Mouse (Mus musculus) embryonic facial prominence, embryonic 15.5 days (tissue): ENCODE measurements around the gene Prune2. TPM values are rescaled to one million over a fixed set of nuclear protein-coding genes. Genes with fewer than 3 reads are reported as not detected.

ENCODE experiments used
- ATAC-seq: fragments of 200-750 bp; cut with Nextera tagmentation; 2 replicates; pipeline ENCODE4 v1.8.0; 2017; ENCODE audit warnings: low read depth, moderate TSS enrichment; ENCODE audit not compliant: insufficient number of reproducible peaks, low FRiP score, low TSS enrichment
- H3K27ac ChIP-seq: fragments of 300-500 bp; sonication (generic); replicated peaks from 2 replicates; pipeline ENCODE4 v1.5.1; 2015; ENCODE audit warnings: mild to moderate bottlenecking, inconsistent platforms
- H3K27me3 ChIP-seq: fragments of 300-500 bp; sonication (generic); 2 replicates; pipeline ENCODE4 v1.6.1; 2015; ENCODE audit warnings: inconsistent platforms
- H3K36me3 ChIP-seq: fragments of 300-500 bp; sonication (generic); 2 replicates; pipeline ENCODE4 v1.6.1; 2015; ENCODE audit warnings: mild to moderate bottlenecking, inconsistent platforms
- H3K4me1 ChIP-seq: fragments of 300-500 bp; sonication (generic); 2 replicates; pipeline ENCODE4 v1.6.1; 2015; ENCODE audit warnings: inconsistent platforms
- H3K4me2 ChIP-seq: fragments of 300-500 bp; sonication (generic); replicated peaks from 2 replicates; pipeline ENCODE4 v1.6.1; 2015; ENCODE audit warnings: mild to moderate bottlenecking, inconsistent platforms
- H3K4me3 ChIP-seq: fragments of 300-500 bp; sonication (generic); replicated peaks from 2 replicates; pipeline ENCODE4 v1.5.1; 2015; ENCODE audit warnings: mild to moderate bottlenecking, inconsistent platforms
- H3K9ac ChIP-seq: fragments of 300-500 bp; sonication (generic); 2 replicates; pipeline ENCODE4 v1.6.1; 2015; ENCODE audit warnings: inconsistent platforms
- H3K9me3 ChIP-seq: fragments of 300-500 bp; sonication (generic); replicated peaks from 2 replicates; pipeline ENCODE4 v1.6.1; 2016; ENCODE audit warnings: inconsistent platforms
- WGBS: fragments of 180-500 bp; shearing (Covaris S2); methylation state at CpG from one replicate; pipeline ENCODE4 v1.1.7; 2015; 5-methylcytosine and 5-hydroxymethylcytosine counted together
- polyA plus RNA-seq: library from polyadenylated mRNA; unstranded; fragments of >200 nt; fragmentation: Nextera tagmentation; extraction: Ambion mirVana; gene quantifications from 2 replicates; pipeline ENCODE4 v1.2.1, GENCODE M21; 2015

The Prune2 gene
- polyA plus RNA-seq, 1 experiment from 2014 or later: 4.0 TPM

GRCm38 (mm10) chr19:17242962-17243361 lies 287.0 kb downstream of the Prune2 start:
- no peak overlapping the region for H3K9ac ChIP-seq
- 50% methylated on average over 5 of the region's 5 CpGs for WGBS
- H3K27ac ChIP-seq: no peak overlapping the region
- no peak overlapping the region for H3K4me2 ChIP-seq
- no peaks in the 10 kb centered on the region for H3K36me3 ChIP-seq
- H3K27me3 ChIP-seq: no peaks in the 10 kb centered on the region
- H3K9me3 ChIP-seq: no peaks in the 10 kb centered on the region
- no peaks in the 10 kb centered on the region for H3K4me1 ChIP-seq
- no peak for ATAC-seq
- H3K4me3 ChIP-seq: no peak overlapping the region

DNA sequence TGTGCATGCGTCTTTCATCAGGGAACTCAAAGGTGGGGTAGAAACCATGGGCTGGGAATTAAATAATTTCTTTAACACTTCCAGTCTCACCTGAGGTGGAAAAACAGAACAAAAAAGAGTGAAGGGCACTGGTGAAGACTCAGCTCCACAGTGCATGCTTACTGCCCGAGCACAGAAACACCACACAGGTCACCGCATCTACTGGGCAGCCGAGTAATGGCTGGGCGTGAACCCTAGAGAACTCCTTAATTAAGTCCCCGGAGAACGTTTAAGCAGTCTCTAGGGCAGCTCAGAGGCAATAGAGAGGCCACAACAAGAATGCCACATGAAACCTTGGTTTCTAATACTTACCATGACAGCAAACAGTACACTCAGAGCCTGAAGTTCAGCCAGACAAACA lies 288.6 kb downstream of the Prune2 start:
- Histone ChIP-seq H3K9ac (no peak overlapping the region), H3K27ac (no peak overlapping the region), H3K4me2 (no peak overlapping the region), H3K4me1 (no peaks in the 10 kb centered on the region), H3K27me3 (no peaks in the 10 kb centered on the region), H3K9me3 (no peaks in the 10 kb centered on the region), H3K36me3 (no peaks in the 10 kb centered on the region), H3K4me3 (no peak overlapping the region)
- 62% methylated on average over 7 of the region's 7 CpGs for WGBS
- no peak for ATAC-seq

DNA sequence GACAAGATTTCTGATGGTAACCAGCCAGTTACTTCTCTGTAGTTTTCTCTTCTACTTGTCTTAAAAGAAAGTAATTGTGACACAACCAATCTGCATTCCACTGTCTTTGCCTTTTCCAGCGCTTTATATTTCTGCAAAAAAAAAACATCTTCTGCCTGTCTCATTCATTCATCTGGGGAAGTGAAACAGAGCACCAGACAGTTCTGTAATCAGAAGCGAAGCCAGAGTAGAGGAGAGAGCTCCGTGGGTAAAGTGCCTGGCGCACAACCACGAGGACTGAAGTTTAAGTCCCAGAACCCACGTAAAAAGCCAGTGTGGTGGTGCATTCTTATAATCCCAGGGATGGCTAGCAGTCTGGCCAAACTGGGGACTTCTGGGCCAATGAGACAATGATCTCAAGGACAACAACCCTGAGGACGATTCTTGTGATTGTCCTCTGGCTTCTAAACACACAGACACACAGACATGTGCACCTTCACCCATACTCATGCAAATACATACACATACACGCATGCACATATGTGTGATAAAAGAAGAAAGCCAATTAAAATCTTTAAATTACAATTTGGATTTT lies 291.5 kb downstream of the Prune2 start:
- Histone ChIP-seq H3K4me2 (no peak overlapping the region), H3K36me3 (no peaks in the 10 kb centered on the region), H3K4me1 (no peaks in the 10 kb centered on the region), H3K9me3 (no peaks in the 10 kb centered on the region), H3K9ac (no peak overlapping the region), H3K27ac (no peak overlapping the region), H3K4me3 (no peak overlapping the region), H3K27me3 (no peaks in the 10 kb centered on the region)
- 75% methylated on average over 8 of the region's 8 CpGs for WGBS
- no peak for ATAC-seq

- Histone ChIP-seq H3K4me1 (no peaks in the 10 kb centered on the region), H3K4me2 (no peak overlapping the region), H3K4me3 (no peak overlapping the region), H3K9ac (no peak overlapping the region), H3K9me3 (no peaks in the 10 kb centered on the region), H3K27me3 (no peaks in the 10 kb centered on the region), H3K27ac (no peak overlapping the region), H3K36me3 (no peaks in the 10 kb centered on the region)
- 67% methylated on average over 9 of the region's 9 CpGs for WGBS
- ATAC-seq: no peak
Observed at GRCm38 (mm10) chr19:17249691-17250090, 293.8 kb downstream of the Prune2 start.

DNA sequence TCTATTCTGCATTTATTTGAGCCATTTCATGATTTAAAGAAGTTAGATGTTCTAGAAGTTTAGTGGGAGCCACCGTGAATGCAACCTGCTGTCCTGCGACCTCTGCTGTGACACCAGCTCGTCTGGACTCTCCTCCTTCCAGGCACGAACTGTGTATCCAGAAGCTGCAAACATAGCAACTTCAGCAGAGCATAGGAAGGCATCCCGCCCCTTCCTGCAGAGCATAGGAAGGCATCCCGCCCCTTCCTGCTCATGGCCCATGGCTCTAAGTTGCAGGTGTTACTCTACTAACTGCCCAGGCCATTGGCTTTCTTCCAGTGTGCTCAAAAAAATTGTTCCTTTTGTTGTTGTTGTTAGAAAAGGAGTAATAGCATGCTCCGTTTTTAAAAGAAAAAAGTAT lies 294.9 kb downstream of the Prune2 start:
- ATAC-seq: no peak
- Histone ChIP-seq H3K27ac (no peak overlapping the region), H3K4me2 (no peak overlapping the region), H3K27me3 (no peaks in the 10 kb centered on the region), H3K9me3 (no peaks in the 10 kb centered on the region), H3K9ac (no peak overlapping the region), H3K36me3 (no peaks in the 10 kb centered on the region), H3K4me3 (no peak overlapping the region), H3K4me1 (no peaks in the 10 kb centered on the region)
- WGBS: 82% methylated on average over 7 of the region's 7 CpGs

GRCm38 (mm10) chr19:17251453-17251852 lies 295.5 kb downstream of the Prune2 start:
- H3K4me3 ChIP-seq: no peak overlapping the region
- no peaks in the 10 kb centered on the region for H3K9me3 ChIP-seq
- H3K36me3 ChIP-seq: no peaks in the 10 kb centered on the region
- no peak overlapping the region for H3K9ac ChIP-seq
- H3K4me2 ChIP-seq: no peak overlapping the region
- no peak for ATAC-seq
- no peak overlapping the region for H3K27ac ChIP-seq
- 81% methylated on average over 8 of the region's 8 CpGs for WGBS
- H3K4me1 ChIP-seq: no peaks in the 10 kb centered on the region
- no peaks in the 10 kb centered on the region for H3K27me3 ChIP-seq

- H3K27ac ChIP-seq: no peak overlapping the region
- H3K4me1 ChIP-seq: no peaks in the 10 kb centered on the region
- no peaks in the 10 kb centered on the region for H3K36me3 ChIP-seq
- H3K4me2 ChIP-seq: no peak overlapping the region
- no peak for ATAC-seq
- H3K9ac ChIP-seq: no peak overlapping the region
- no peaks in the 10 kb centered on the region for H3K9me3 ChIP-seq
- 46% methylated on average over 3 of the region's 3 CpGs for WGBS
- H3K27me3 ChIP-seq: no peaks in the 10 kb centered on the region
- H3K4me3 ChIP-seq: no peak overlapping the region
Observed at GRCm38 (mm10) chr19:17252845-17253244, 296.9 kb downstream of the Prune2 start.

GRCm38 (mm10) chr19:17255511-17255910 lies 299.6 kb downstream of the Prune2 start:
- WGBS: 73% methylated on average over 4 of the region's 4 CpGs
- Histone ChIP-seq H3K4me1 (no peaks in the 10 kb centered on the region), H3K27ac (no peak overlapping the region), H3K4me3 (no peak overlapping the region), H3K9me3 (no peaks in the 10 kb centered on the region), H3K36me3 (no peaks in the 10 kb centered on the region), H3K9ac (no peak overlapping the region), H3K4me2 (no peak overlapping the region), H3K27me3 (no peaks in the 10 kb centered on the region)
- no peak for ATAC-seq

DNA sequence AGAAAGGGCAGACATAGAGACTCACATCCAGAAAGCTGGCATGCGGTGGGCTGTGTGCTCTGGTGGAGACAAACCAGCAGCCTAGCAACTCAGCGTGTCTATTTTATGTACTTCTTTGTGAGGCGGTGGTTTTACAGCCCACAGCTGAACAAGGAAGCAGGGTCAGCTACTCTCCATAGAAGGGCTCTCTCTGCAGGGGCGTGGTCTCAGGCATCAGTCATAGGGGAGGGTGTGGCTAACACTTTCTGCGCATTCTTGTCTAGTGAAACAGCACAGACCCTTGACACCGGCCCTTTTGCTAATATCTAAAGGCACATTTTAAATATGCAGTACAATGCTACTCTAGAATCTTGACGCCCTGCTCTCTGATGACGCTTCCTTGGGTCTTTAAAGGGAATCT lies 300.5 kb downstream of the Prune2 start:
- 80% methylated on average over 8 of the region's 8 CpGs for WGBS
- no peak overlapping the region for H3K4me3 ChIP-seq
- no peaks in the 10 kb centered on the region for H3K27me3 ChIP-seq
- no peak overlapping the region for H3K27ac ChIP-seq
- no peaks in the 10 kb centered on the region for H3K9me3 ChIP-seq
- H3K9ac ChIP-seq: no peak overlapping the region
- ATAC-seq: no peak
- H3K4me1 ChIP-seq: no peaks in the 10 kb centered on the region
- H3K4me2 ChIP-seq: no peak overlapping the region
- no peaks in the 10 kb centered on the region for H3K36me3 ChIP-seq

- Histone ChIP-seq H3K9me3 (no peaks in the 10 kb centered on the region), H3K4me3 (no peak overlapping the region), H3K9ac (no peak overlapping the region), H3K36me3 (no peaks in the 10 kb centered on the region), H3K27me3 (no peaks in the 10 kb centered on the region), H3K4me2 (no peak overlapping the region), H3K4me1 (no peaks in the 10 kb centered on the region), H3K27ac (no peak overlapping the region)
- ATAC-seq: no peak
- WGBS: 73% methylated on average over 10 of the region's 10 CpGs
Observed at GRCm38 (mm10) chr19:17256867-17257266, 300.9 kb downstream of the Prune2 start.

DNA sequence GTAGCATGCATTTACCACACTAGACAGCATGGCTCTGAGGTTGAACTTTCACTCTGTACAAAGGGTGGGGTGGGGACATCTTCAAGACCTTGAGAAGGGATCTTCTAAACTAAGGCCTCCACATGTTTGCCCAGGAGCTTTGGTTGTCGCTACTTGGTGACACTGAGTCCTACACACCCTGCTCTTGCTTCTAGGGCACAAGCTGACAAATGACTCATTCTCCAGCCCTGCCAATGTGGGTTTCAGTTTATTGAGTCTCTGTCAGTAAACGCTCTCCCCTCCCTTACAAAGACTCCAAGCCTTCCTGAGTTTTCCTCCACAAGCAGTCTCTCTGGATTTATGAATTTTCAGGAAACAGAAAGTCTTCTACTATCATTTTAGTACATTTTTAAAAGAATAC lies 307.3 kb downstream of the Prune2 start:
- Histone ChIP-seq H3K27ac (no peak overlapping the region), H3K4me2 (no peak overlapping the region), H3K36me3 (no peaks in the 10 kb centered on the region), H3K4me1 (no peaks in the 10 kb centered on the region), H3K4me3 (no peak overlapping the region), H3K9ac (no peak overlapping the region), H3K9me3 (no peaks in the 10 kb centered on the region), H3K27me3 (no peaks in the 10 kb centered on the region)
- 85% methylated on average over 2 of the region's 2 CpGs for WGBS
- ATAC-seq: no peak

GRCm38 (mm10) chr19:17263679-17264370 lies 307.9 kb downstream of the Prune2 start:
- no peak overlapping the region for H3K9ac ChIP-seq
- H3K27me3 ChIP-seq: no peaks in the 10 kb centered on the region
- WGBS: 89% methylated on average over 13 of the region's 13 CpGs
- H3K4me3 ChIP-seq: no peak overlapping the region
- no peak for ATAC-seq
- no peaks in the 10 kb centered on the region for H3K4me1 ChIP-seq
- no peaks in the 10 kb centered on the region for H3K9me3 ChIP-seq
- no peak overlapping the region for H3K4me2 ChIP-seq
- no peak overlapping the region for H3K27ac ChIP-seq
- H3K36me3 ChIP-seq: no peaks in the 10 kb centered on the region
